Mouse (Mus musculus): ENCODE measurements around the gene Plk1. TPM values are rescaled to one million over a fixed set of nuclear protein-coding genes. Genes with fewer than 3 reads are reported as not detected.

Plk1 gene
- polyA plus RNA-seq, 1 experiment from 2014 or later = 93.8 TPM

GRCm38 (mm10) chr7:122197306-122197705 lies 38.1 kb downstream of the Plk1 start:
- Histone ChIP-seq H3K36me3 (no peaks in the 10 kb centered on the region), H3K27me3 (replicated peaks) (no peaks in the 10 kb centered on the region), H3K4me2 (replicated peaks) (no peak overlapping the region), H3K4me1 (no peaks in the 10 kb centered on the region), H3K27ac (no peak overlapping the region), H3K9me3 (no peaks in the 10 kb centered on the region), H3K4me3 (no peak overlapping the region), H3K9ac (no peak overlapping the region)
- no peak for ATAC-seq (ENCODE audit: low FRiP score, low read depth)
- 40% methylated on average over 4 of the region's 4 CpGs for WGBS

GRCm38 (mm10) chr7:122199296-122199695 lies 40.1 kb downstream of the Plk1 start:
- 37% methylated on average over 5 of the region's 5 CpGs for WGBS

GRCm38 (mm10) chr7:122203936-122204335 lies 44.7 kb downstream of the Plk1 start:
- Histone ChIP-seq H3K4me2 (replicated peaks) (no peak overlapping the region), H3K27ac (no peak overlapping the region), H3K4me1 (no peaks in the 10 kb centered on the region), H3K27me3 (replicated peaks) (no peaks in the 10 kb centered on the region), H3K4me3 (no peak overlapping the region), H3K9ac (no peak overlapping the region), H3K9me3 (no peaks in the 10 kb centered on the region), H3K36me3 (no peaks in the 10 kb centered on the region)
- WGBS = 32% methylated on average over 2 of the region's 2 CpGs
- no peak for ATAC-seq (ENCODE audit: low FRiP score, low read depth)

More at GRCm38 (mm10) chr7:122199296-122199695, 40.1 kb downstream of the Plk1 start:
- Histone ChIP-seq H3K27ac (no peak overlapping the region), H3K4me3 (no peak overlapping the region), H3K4me2 (replicated peaks) (no peak overlapping the region), H3K36me3 (no peaks in the 10 kb centered on the region), H3K9me3 (no peaks in the 10 kb centered on the region), H3K9ac (no peak overlapping the region), H3K4me1 (no peaks in the 10 kb centered on the region), H3K27me3 (replicated peaks) (no peaks in the 10 kb centered on the region)
- no peak for ATAC-seq (ENCODE audit: low FRiP score, low read depth)

- H3K9ac ChIP-seq = no peak overlapping the region
- WGBS = 82% methylated on average over 2 of the region's 2 CpGs
- no peaks in the 10 kb centered on the region for H3K27me3 ChIP-seq (replicated peaks)
- H3K9me3 ChIP-seq = no peaks in the 10 kb centered on the region
- no peaks in the 10 kb centered on the region for H3K4me1 ChIP-seq
- ATAC-seq (ENCODE audit: low FRiP score, low read depth) = no peak
- H3K4me2 ChIP-seq (replicated peaks) = no peak overlapping the region
- H3K4me3 ChIP-seq = no peak overlapping the region
- H3K27ac ChIP-seq = no peak overlapping the region
- H3K36me3 ChIP-seq = no peaks in the 10 kb centered on the region
These were observed 46.9 kb downstream of the Plk1 start for GRCm38 (mm10) chr7:122206121-122206520.

GRCm38 (mm10) chr7:122208276-122209021 lies 49.2 kb downstream of the Plk1 start:
- Histone ChIP-seq H3K27me3 (replicated peaks) (no peaks in the 10 kb centered on the region), H3K36me3 (no peaks in the 10 kb centered on the region), H3K4me1 (no peaks in the 10 kb centered on the region), H3K9me3 (no peaks in the 10 kb centered on the region), H3K4me2 (replicated peaks) (no peak overlapping the region), H3K27ac (no peak overlapping the region), H3K9ac (no peak overlapping the region), H3K4me3 (no peak overlapping the region)
- ATAC-seq (ENCODE audit: low FRiP score, low read depth) = no peak
- WGBS = 68% methylated on average over 7 of the region's 7 CpGs

- 30% methylated on average over 20 of the region's 20 CpGs for WGBS
- H3K27me3 ChIP-seq (replicated peaks) = no peaks in the 10 kb centered on the region
- no peaks in the 10 kb centered on the region for H3K4me1 ChIP-seq
- no peak within 1 kb of the TSS for H3K27ac ChIP-seq
- no peak within 1 kb of the TSS for H3K4me3 ChIP-seq
- no peak within 1 kb of the TSS for H3K9ac ChIP-seq
- H3K9me3 ChIP-seq = no peaks in the 10 kb centered on the region
- no peaks in the 10 kb centered on the region for H3K36me3 ChIP-seq
- H3K4me2 ChIP-seq (replicated peaks) = peak within 1 kb of the TSS; percentile 44
- no peak for ATAC-seq (ENCODE audit: low FRiP score, low read depth)
These were observed 60.1 kb downstream of the Plk1 start, which contains the start of gene Chp2 for GRCm38 (mm10) chr7:122219315-122219801. TSS of gene Chp2 (plus strand) at chr7:122219496.

Other genes with a start within 250 kb of the Plk1 start
- gene Cog7, start 177.7 kb upstream of the Plk1 start, polyA plus RNA-seq (2016; fragmentation: Nextera tagmentation; extraction: Ambion mirVana) = 21.8 and 22.2 TPM in 2 replicates
- gene Gga2, start 138.2 kb upstream of the Plk1 start, polyA plus RNA-seq (2016; fragmentation: Nextera tagmentation; extraction: Ambion mirVana) = 81.9 and 82.4 TPM in 2 replicates
- gene Ubfd1, start 92.3 kb upstream of the Plk1 start, polyA plus RNA-seq (2016; fragmentation: Nextera tagmentation; extraction: Ambion mirVana) = 89.0 and 91.2 TPM in 2 replicates
- 12.5 and 12.8 TPM in 2 replicates for gene Ears2, start 92.2 kb upstream of the Plk1 start, polyA plus RNA-seq (2016; fragmentation: Nextera tagmentation; extraction: Ambion mirVana)
- 624 and 642 TPM in 2 replicates for gene Ndufab1, start 57.6 kb upstream of the Plk1 start, polyA plus RNA-seq (2016; fragmentation: Nextera tagmentation; extraction: Ambion mirVana)
- 12.8 and 13.5 TPM in 2 replicates for gene Palb2, start 26.5 kb upstream of the Plk1 start, polyA plus RNA-seq (2016; fragmentation: Nextera tagmentation; extraction: Ambion mirVana)
- 136 and 146 TPM in 2 replicates for gene Dctn5, start 26.4 kb upstream of the Plk1 start, polyA plus RNA-seq (2016; fragmentation: Nextera tagmentation; extraction: Ambion mirVana)
- gene Ern2, start 26.8 kb downstream of the Plk1 start, polyA plus RNA-seq (2016; fragmentation: Nextera tagmentation; extraction: Ambion mirVana) = 0.25 and 0.47 TPM in 2 replicates
- 0.39 and 0.50 TPM in 2 replicates for gene Chp2, start 60.1 kb downstream of the Plk1 start, polyA plus RNA-seq (2016; fragmentation: Nextera tagmentation; extraction: Ambion mirVana)
- gene Prkcb, start 129.3 kb downstream of the Plk1 start, polyA plus RNA-seq (2016; fragmentation: Nextera tagmentation; extraction: Ambion mirVana) = 22.3 and 24.5 TPM in 2 replicates